Mouse (Mus musculus): ENCODE results near the gene Gpr160.

Gene Gpr160

DNA sequence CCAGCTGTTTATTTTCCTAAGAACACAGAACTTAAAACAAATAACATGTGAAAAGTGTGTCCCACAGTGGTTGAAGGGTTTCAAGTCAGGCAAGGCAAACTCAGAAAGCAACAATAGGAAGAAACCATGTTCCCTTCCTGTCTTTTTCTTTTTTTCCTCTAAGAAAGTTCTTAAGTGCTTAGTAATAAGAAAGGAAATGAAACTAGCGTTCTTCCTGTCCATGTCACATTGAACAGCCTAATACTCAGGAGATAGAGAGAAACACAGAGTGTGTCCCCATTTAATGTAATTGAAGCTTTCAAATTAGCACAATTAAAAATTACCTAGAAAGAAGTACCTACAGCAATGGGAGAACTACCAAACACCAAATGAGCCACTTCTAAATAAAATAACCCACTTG, 48.9 kb downstream of the Gpr160 start:
- no peak for DNase-seq

DNA sequence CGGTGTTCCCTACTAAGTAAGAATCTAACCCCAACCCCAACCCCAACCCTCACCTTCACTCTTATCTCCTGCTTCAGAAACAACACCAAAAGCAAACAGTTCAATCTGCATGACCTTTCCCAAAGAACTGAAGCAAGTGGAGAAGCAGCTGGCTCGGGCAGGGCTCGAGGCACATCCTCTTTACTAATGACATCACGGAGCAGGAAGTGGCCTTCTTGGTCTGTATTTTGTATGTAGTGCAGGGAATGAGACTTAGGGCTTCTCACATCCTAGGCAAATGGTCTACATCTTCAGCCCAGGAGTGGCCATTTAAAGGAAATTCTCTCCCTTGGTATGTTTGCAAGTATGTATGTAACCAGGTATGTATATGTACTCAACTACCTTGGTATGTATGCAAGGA, 61.4 kb downstream of the Gpr160 start:
- DNase-seq: no peak

DNA sequence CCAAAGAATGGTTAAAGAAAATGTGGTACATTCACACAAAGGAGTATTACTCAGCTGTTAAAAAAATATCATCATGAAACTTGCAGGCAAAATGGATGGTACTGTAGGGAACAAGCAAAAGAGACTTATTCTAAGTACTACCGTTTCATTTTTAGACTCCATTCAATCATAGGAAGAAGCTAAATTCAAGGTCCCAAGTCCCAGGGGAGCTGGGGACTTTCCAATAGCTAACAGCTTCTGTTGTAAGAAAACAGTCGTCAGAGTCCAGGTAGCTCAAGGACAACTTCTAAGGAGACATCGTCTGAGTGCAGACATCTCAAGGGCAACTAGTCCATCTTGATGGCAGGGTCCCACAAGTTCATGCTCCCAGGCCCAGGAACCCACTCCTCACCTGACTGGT, 71.9 kb downstream of the Gpr160 start:
- no peak for DNase-seq

DNA sequence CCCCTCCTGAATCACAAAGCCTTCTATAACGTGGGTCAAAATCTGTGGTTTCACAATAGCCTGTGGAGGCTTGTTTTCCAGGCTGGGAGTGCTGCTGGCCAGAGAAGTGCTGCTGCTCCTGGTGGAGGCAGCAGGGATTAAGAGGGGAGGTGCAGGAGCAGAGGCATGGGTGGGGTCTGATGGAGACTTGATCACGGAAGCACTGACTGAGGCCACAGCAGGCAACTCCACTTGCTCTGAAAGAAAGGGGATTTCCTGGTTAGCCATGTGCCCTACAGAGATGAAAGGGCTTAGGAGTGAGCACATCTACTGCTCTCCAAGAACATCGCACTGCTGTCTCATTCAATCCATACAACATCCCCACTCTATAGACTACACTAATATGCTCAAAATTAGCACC, 74.1 kb downstream of the Gpr160 start:
- no peak for DNase-seq

DNA sequence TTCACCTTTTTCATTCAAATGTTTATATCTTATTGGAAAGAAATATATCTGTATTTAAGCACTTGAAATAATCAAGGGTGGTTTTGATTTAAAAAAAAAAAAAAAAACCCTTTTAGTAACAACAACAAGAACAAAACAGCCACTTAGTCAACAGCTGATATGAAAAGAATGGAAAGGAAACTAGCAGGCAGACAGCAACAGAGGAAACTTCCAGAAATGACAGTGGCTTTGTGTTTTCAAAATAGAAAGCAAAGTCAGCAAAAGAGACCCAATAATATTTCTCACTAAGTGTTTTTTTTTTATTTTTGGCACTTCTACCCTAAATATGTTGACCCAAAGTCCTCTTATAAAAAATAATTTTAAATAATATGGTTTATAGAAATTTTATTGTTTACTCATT, 78.6 kb downstream of the Gpr160 start:
- no peak for DNase-seq

Data from right cerebral cortex, postnatal 4 days (tissue).